Mouse (Mus musculus): Measurements from ENCODE around the gene Zbbx. TPM values are rescaled to one million over a fixed set of nuclear protein-coding genes. Genes with fewer than 3 reads are reported as not detected.
A peak's percentile ranks its signal among the peaks of the same experiment; 100 is the strongest.

Zbbx gene
- total RNA-seq (2014; rRNA removed) (not detected in 2 replicates), polyA plus RNA-seq (2012; rRNA removed) (not detected in 2 replicates)

- peaks cover 2% of the 10 kb centered on the region; the same call in 1 of the 2 replicates for H3K4me1 ChIP-seq (ENCODE audit: control insufficient read depth, insufficient read depth, low read length)
- H3K27me3 ChIP-seq (ENCODE audit: control insufficient read depth, insufficient read depth, low read length) = no peaks in the 10 kb centered on the region
- H3K4me3 ChIP-seq (ENCODE audit: insufficient read depth, low read depth, low read length) = no peak within 1 kb of the TSS
- no peak within 1 kb of the TSS for H3K27ac ChIP-seq (replicated peaks; ENCODE audit: insufficient read depth, low read depth, low read length)
- TF ChIP-seq POLR2A (IDR thresholded peaks at IDR 0.05; ENCODE audit: extremely low read depth, insufficient read depth, low read length) (no peak), CTCF (IDR thresholded peaks at IDR 0.05; ENCODE audit: low read depth, low read length) (no peak)
- DNase-seq (ENCODE audit: extremely low read depth, low read depth, low spot score) = no peak
- H3K36me3 ChIP-seq (ENCODE audit: control insufficient read depth, insufficient read depth, low read length) = no peaks in the 10 kb centered on the region
- H3K9ac ChIP-seq (ENCODE audit: low read depth, low read length) = no peak within 1 kb of the TSS
- 14% methylated on average over 20 of the region's 20 CpGs for WGBS
- no peaks in the 10 kb centered on the region for H3K79me2 ChIP-seq (ENCODE audit: control insufficient read depth, insufficient read depth, low read length)
Observed at GRCm38 (mm10) chr3:75164838-75165496, at the start of gene Zbbx. Gene Zbbx, minus strand, starts transcription at chr3:75165034.

GRCm38 (mm10) chr3:75202808-75203503, 38.1 kb upstream of the Zbbx start:
- TF ChIP-seq CTCF (IDR thresholded peaks at IDR 0.05; ENCODE audit: low read depth, low read length) = peak; percentile 72; the same call in 1 of the 2 replicates
- no peak for TF ChIP-seq POLR2A (IDR thresholded peaks at IDR 0.05; ENCODE audit: extremely low read depth, insufficient read depth, low read length)
- WGBS = 27% methylated on average over 12 of the region's 12 CpGs

GRCm38 (mm10) chr3:75182606-75183005, 17.8 kb upstream of the Zbbx start:
- Histone ChIP-seq H3K4me1 (ENCODE audit: control insufficient read depth, insufficient read depth, low read length) (no peaks in the 10 kb centered on the region), H3K27ac (replicated peaks; ENCODE audit: insufficient read depth, low read depth, low read length) (no peak overlapping the region), H3K4me3 (ENCODE audit: insufficient read depth, low read depth, low read length) (no peak overlapping the region), H3K36me3 (ENCODE audit: control insufficient read depth, insufficient read depth, low read length) (no peaks in the 10 kb centered on the region), H3K79me2 (ENCODE audit: control insufficient read depth, insufficient read depth, low read length) (no peaks in the 10 kb centered on the region), H3K9ac (ENCODE audit: low read depth, low read length) (no peak overlapping the region), H3K27me3 (ENCODE audit: control insufficient read depth, insufficient read depth, low read length) (no peaks in the 10 kb centered on the region)
- no peak for TF ChIP-seq POLR2A (IDR thresholded peaks at IDR 0.05; ENCODE audit: extremely low read depth, insufficient read depth, low read length)
- TF ChIP-seq CTCF (IDR thresholded peaks at IDR 0.05; ENCODE audit: low read depth, low read length) = no peak
- WGBS = 71% methylated on average over 1 of the region's 1 CpGs
- DNase-seq (ENCODE audit: extremely low read depth, low read depth, low spot score) = no peak

More at GRCm38 (mm10) chr3:75202808-75203503, 38.1 kb upstream of the Zbbx start:
- Histone ChIP-seq H3K4me3 (ENCODE audit: insufficient read depth, low read depth, low read length) (no peak overlapping the region), H3K4me1 (ENCODE audit: control insufficient read depth, insufficient read depth, low read length) (no peaks in the 10 kb centered on the region), H3K27ac (replicated peaks; ENCODE audit: insufficient read depth, low read depth, low read length) (no peak overlapping the region), H3K27me3 (ENCODE audit: control insufficient read depth, insufficient read depth, low read length) (no peaks in the 10 kb centered on the region), H3K36me3 (ENCODE audit: control insufficient read depth, insufficient read depth, low read length) (no peaks in the 10 kb centered on the region), H3K79me2 (ENCODE audit: control insufficient read depth, insufficient read depth, low read length) (no peaks in the 10 kb centered on the region), H3K9ac (ENCODE audit: low read depth, low read length) (no peak overlapping the region)
- peak; percentile 26 for DNase-seq (ENCODE audit: extremely low read depth, low read depth, low spot score)

DNA sequence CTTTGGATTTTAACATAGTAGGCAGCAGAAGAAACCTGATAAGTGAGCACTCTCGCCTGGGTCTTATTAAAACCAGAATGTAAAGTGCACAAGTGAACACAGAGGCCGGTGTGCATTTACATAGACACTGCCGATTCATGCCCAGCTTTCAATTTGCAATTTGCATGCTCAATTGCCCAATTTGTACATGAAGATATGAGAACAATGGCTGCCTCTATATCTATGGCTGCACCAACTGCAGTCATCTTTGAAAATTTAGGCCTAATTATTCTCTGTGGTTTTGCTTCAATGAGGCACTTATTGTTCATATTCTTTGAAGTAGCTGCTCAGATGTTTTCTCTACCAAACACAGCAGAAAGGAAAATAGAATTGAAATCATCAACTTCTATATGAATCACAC, 23.0 kb downstream of the Zbbx start:
- H3K36me3 ChIP-seq (ENCODE audit: control insufficient read depth, insufficient read depth, low read length) = no peaks in the 10 kb centered on the region
- TF ChIP-seq CTCF (IDR thresholded peaks at IDR 0.05; ENCODE audit: low read depth, low read length) (no peak), POLR2A (IDR thresholded peaks at IDR 0.05; ENCODE audit: extremely low read depth, insufficient read depth, low read length) (no peak)

GRCm38 (mm10) chr3:75104867-75105266, 60.0 kb downstream of the Zbbx start:
- Histone ChIP-seq H3K36me3 (ENCODE audit: control insufficient read depth, insufficient read depth, low read length) (no peaks in the 10 kb centered on the region), H3K4me1 (ENCODE audit: control insufficient read depth, insufficient read depth, low read length) (no peaks in the 10 kb centered on the region), H3K27me3 (ENCODE audit: control insufficient read depth, insufficient read depth, low read length) (no peaks in the 10 kb centered on the region), H3K4me3 (ENCODE audit: insufficient read depth, low read depth, low read length) (no peak overlapping the region), H3K9ac (ENCODE audit: low read depth, low read length) (no peak overlapping the region), H3K79me2 (ENCODE audit: control insufficient read depth, insufficient read depth, low read length) (no peaks in the 10 kb centered on the region), H3K27ac (replicated peaks; ENCODE audit: insufficient read depth, low read depth, low read length) (no peak overlapping the region)
- TF ChIP-seq POLR2A (IDR thresholded peaks at IDR 0.05; ENCODE audit: extremely low read depth, insufficient read depth, low read length) (no peak), CTCF (IDR thresholded peaks at IDR 0.05; ENCODE audit: low read depth, low read length) (no peak)
- DNase-seq (ENCODE audit: extremely low read depth, low read depth, low spot score) = no peak

More for the DNA sequence above, 23.0 kb downstream of the Zbbx start:
- H3K79me2 ChIP-seq (ENCODE audit: control insufficient read depth, insufficient read depth, low read length) = no peaks in the 10 kb centered on the region
- no peaks in the 10 kb centered on the region for H3K27me3 ChIP-seq (ENCODE audit: control insufficient read depth, insufficient read depth, low read length)
- no peak overlapping the region for H3K9ac ChIP-seq (ENCODE audit: low read depth, low read length)
- no peak for DNase-seq (ENCODE audit: extremely low read depth, low read depth, low spot score)
- WGBS = 87% methylated on average over 3 of the region's 3 CpGs
- no peak overlapping the region for H3K27ac ChIP-seq (replicated peaks; ENCODE audit: insufficient read depth, low read depth, low read length)
- H3K4me1 ChIP-seq (ENCODE audit: control insufficient read depth, insufficient read depth, low read length) = no peaks in the 10 kb centered on the region
- no peak overlapping the region for H3K4me3 ChIP-seq (ENCODE audit: insufficient read depth, low read depth, low read length)

DNA sequence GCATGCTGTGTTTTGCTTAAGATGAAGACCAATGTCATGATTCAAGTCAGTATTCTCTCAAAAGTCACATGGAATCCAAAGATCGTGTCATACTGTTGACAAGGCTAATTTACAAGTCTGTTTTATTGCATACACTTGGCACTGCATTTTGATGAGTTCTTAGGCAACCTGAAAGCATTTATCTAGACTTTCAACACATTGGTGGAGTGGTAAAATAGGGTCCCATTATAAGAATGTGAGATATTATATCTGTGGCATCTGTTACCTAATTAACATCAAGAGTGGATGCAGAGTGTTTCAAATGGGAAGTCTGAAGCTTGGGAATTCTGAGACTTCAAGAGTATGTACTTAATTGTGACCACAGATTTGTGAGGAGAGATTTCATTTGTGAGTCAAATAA, 79.1 kb downstream of the Zbbx start:
- Histone ChIP-seq H3K9ac (ENCODE audit: low read depth, low read length) (no peak overlapping the region), H3K27ac (replicated peaks; ENCODE audit: insufficient read depth, low read depth, low read length) (no peak overlapping the region), H3K79me2 (ENCODE audit: control insufficient read depth, insufficient read depth, low read length) (no peaks in the 10 kb centered on the region), H3K36me3 (ENCODE audit: control insufficient read depth, insufficient read depth, low read length) (no peaks in the 10 kb centered on the region), H3K4me3 (ENCODE audit: insufficient read depth, low read depth, low read length) (no peak overlapping the region), H3K27me3 (ENCODE audit: control insufficient read depth, insufficient read depth, low read length) (no peaks in the 10 kb centered on the region), H3K4me1 (ENCODE audit: control insufficient read depth, insufficient read depth, low read length) (no peaks in the 10 kb centered on the region)
- no peak for DNase-seq (ENCODE audit: extremely low read depth, low read depth, low spot score)
- WGBS = 70% methylated on average over 1 of the region's 1 CpGs
- TF ChIP-seq POLR2A (IDR thresholded peaks at IDR 0.05; ENCODE audit: extremely low read depth, insufficient read depth, low read length) (no peak), CTCF (IDR thresholded peaks at IDR 0.05; ENCODE audit: low read depth, low read length) (no peak)

Measured in liver, adult 2 months (tissue).